Mouse (Mus musculus) naive thymus-derived CD4-positive, alpha-beta T cell, adult 2 months (primary cell): ENCODE measurements around the gene Zfp148.
"Not testable (repeated sequence)": the region's sequence is repeated elsewhere in the genome, so short reads cannot be mapped to it uniquely, and the experiment has no call there.

Experiments
- DNase-seq: peaks from one replicate; pipeline ENCODE4 v3.0.0-alpha.2; 2011; ENCODE audit warnings: low read depth

Zfp148 gene

GRCm38 (mm10) chr16:33461416-33461815, 80.8 kb downstream of the Zfp148 start:
- no peak for DNase-seq

GRCm38 (mm10) chr16:33464509-33465241, 84.0 kb downstream of the Zfp148 start:
- no peak for DNase-seq

- no peak for DNase-seq
These were observed 84.6 kb downstream of the Zfp148 start for GRCm38 (mm10) chr16:33465242-33465614.

- DNase-seq, result no peak
These were observed 86.8 kb downstream of the Zfp148 start for GRCm38 (mm10) chr16:33467451-33467850.

- DNase-seq, result no peak
These were observed 89.3 kb downstream of the Zfp148 start for GRCm38 (mm10) chr16:33469973-33470372.

- no peak for DNase-seq
These were observed 93.7 kb downstream of the Zfp148 start for GRCm38 (mm10) chr16:33474381-33474780.

GRCm38 (mm10) chr16:33479926-33480325, 99.3 kb downstream of the Zfp148 start:
- DNase-seq, result no peak

GRCm38 (mm10) chr16:33481148-33481547, 100.5 kb downstream of the Zfp148 start:
- peak; percentile 46 for DNase-seq

- no peak for DNase-seq
These were observed 101.7 kb downstream of the Zfp148 start for GRCm38 (mm10) chr16:33482309-33482708.

GRCm38 (mm10) chr16:33487709-33488108, 107.1 kb downstream of the Zfp148 start:
- DNase-seq, result no peak

- DNase-seq, result no peak
These were observed 113.7 kb downstream of the Zfp148 start for GRCm38 (mm10) chr16:33494374-33494773.

- no peak for DNase-seq
These were observed 127.4 kb downstream of the Zfp148 start for GRCm38 (mm10) chr16:33508082-33508481.

- DNase-seq, result not testable (repeated sequence)
These were observed 128.6 kb downstream of the Zfp148 start for GRCm38 (mm10) chr16:33509231-33509630.

- not testable (repeated sequence) for DNase-seq
These were observed 130.2 kb downstream of the Zfp148 start for GRCm38 (mm10) chr16:33510856-33511255.

GRCm38 (mm10) chr16:33512555-33512954, 131.9 kb downstream of the Zfp148 start:
- no peak for DNase-seq

GRCm38 (mm10) chr16:33516807-33517565, 136.3 kb downstream of the Zfp148 start, which contains the start of gene Slc12a8:
Slc12a8 (plus strand) TSS chr16:33517328.
- DNase-seq, result no peak

- no peak for DNase-seq
These were observed 137.0 kb downstream of the Zfp148 start for GRCm38 (mm10) chr16:33517627-33518026.

- DNase-seq, result no peak
These were observed 137.6 kb downstream of the Zfp148 start for GRCm38 (mm10) chr16:33518236-33518635.

- no peak for DNase-seq
These were observed 139.4 kb downstream of the Zfp148 start for GRCm38 (mm10) chr16:33519916-33520568.

GRCm38 (mm10) chr16:33522516-33522915, 141.9 kb downstream of the Zfp148 start:
- no peak for DNase-seq

- no peak for DNase-seq
These were observed 142.9 kb downstream of the Zfp148 start for GRCm38 (mm10) chr16:33523571-33523970.

GRCm38 (mm10) chr16:33529502-33530454, 149.1 kb downstream of the Zfp148 start:
- DNase-seq, result no peak
